Mouse (Mus musculus): ENCODE results near the gene Zmat1. TPM values are rescaled to one million over a fixed set of nuclear protein-coding genes. Genes with fewer than 3 reads are reported as not detected.
"Not testable (repeated sequence)": the region's sequence is repeated elsewhere in the genome, so short reads cannot be mapped to it uniquely, and the experiment has no call there.

Gene Zmat1
- polyA plus RNA-seq (2015; fragmentation: Nextera tagmentation; extraction: Ambion mirVana): 6.3 and 8.7 TPM in 2 replicates

DNA sequence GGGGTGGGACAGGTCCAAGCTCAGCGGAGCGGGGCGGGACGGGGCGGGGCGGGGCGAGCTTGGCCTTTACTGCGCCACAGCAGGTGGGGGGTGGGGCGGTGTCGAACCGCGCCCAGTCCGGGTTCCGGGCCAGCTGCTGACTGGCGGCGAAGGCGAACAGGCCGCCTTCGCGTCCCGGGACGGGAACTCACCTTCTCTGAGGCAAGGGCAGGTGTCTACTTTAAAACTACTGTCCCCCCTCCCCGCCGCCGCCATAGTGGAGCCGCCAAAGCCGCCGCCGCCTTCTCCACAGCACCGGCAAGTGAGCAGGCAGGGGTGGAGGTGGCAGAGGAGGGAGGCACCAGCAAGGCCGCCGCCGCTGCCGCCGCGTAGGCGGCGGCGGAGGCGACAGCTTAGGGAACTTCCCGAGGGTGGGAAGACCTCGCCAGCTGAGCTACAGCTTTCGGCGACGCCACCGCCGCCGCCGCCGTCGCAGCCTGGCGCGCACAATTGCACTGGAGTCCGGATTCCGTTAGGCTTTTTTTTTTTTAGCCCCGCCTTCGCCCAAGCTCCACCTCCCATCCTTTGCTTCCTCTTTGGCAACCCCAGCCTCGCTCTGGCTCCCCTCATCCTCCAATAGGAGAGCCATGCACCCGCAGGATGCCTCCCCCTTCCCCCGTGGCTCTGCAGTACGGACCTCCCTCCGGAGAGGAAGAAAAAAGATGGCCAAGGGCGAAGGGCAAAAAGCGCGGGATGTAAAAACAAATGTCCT is at the start of gene Zmat1:
Gene Zmat1, minus strand, starts transcription at position 490 of the 751 bp plus-strand sequence.
- Histone ChIP-seq H3K9me3 (ENCODE audit: control insufficient read depth, low read length) (no peaks in the 10 kb centered on the region), H3K9ac (replicated peaks; ENCODE audit: low read depth, low read length) (peak within 1 kb of the TSS; percentile 79), H3K27me3 (replicated peaks; ENCODE audit: control insufficient read depth, insufficient read depth, low read length) (no peaks in the 10 kb centered on the region), H3K36me3 (ENCODE audit: control insufficient read depth, insufficient read depth) (no peaks in the 10 kb centered on the region), H3K4me3 (replicated peaks; ENCODE audit: low read length) (peak within 1 kb of the TSS; percentile 65), H3K27ac (ENCODE audit: low read length) (peak within 1 kb of the TSS; percentile 94), H3K4me1 (replicated peaks; ENCODE audit: control insufficient read depth, insufficient read depth, low read length) (no peaks in the 10 kb centered on the region), H3K4me2 (ENCODE audit: low read length) (peak within 1 kb of the TSS; percentile 52)
- ATAC-seq: peak; percentile 100
- 14% methylated on average over 44 of the region's 65 CpGs for WGBS

DNA sequence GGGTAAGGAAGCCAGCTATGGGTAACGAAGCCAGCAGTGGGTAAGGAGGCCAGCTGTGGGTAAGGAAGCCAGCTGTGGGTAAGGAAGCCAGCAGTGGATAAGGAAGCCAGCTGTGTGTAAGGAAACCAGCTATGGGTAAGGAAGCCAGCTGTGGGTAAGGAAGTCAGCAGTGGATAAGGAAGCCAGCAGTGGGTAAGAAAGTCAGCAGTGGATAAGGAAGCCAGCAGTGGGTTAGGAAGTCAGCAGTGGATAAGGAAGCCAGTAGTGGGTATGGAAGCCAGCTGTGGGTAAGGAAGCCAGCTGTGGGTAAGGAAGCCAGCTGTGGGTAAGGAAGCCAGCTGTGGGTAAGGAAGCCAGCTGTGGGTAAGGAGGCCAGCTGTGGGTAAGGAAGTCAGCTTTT is 44.9 kb upstream of the Zmat1 start:
- not testable (repeated sequence) for ATAC-seq; H3K4me3 ChIP-seq (replicated peaks; ENCODE audit: low read length); H3K9me3 ChIP-seq (ENCODE audit: control insufficient read depth, low read length); H3K27ac ChIP-seq (ENCODE audit: low read length); H3K27me3 ChIP-seq (replicated peaks; ENCODE audit: control insufficient read depth, insufficient read depth, low read length); H3K9ac ChIP-seq (replicated peaks; ENCODE audit: low read depth, low read length); H3K4me2 ChIP-seq (ENCODE audit: low read length); H3K4me1 ChIP-seq (replicated peaks; ENCODE audit: control insufficient read depth, insufficient read depth, low read length); H3K36me3 ChIP-seq (ENCODE audit: control insufficient read depth, insufficient read depth)
- 65% methylated on average over 1 of the region's 1 CpGs for WGBS

DNA sequence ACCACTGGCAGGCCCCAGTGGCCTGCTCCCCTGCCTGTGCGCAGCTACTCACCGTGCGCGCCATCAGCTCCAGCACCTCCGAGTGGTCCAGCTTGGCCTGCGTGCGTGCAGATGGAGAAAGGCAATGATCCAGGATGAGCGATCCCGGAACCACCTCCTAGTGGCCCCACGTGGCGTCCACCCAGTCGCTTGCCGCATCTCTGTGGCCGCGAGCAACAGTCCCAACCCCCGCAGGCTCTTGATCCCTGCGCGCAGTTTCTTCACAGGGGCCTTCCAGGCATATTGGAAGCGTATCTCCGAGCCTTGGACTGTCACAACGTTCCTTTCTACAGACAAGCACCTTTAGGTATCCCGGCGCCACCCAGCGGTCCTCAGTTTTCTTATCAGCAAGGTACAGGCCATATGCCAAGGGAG is 27.0 kb upstream of the Zmat1 start:
- Histone ChIP-seq H3K9me3 (ENCODE audit: control insufficient read depth, low read length) (no peaks in the 10 kb centered on the region), H3K4me2 (ENCODE audit: low read length) (peak overlapping the region; percentile 54), H3K27ac (ENCODE audit: low read length) (no peak overlapping the region), H3K27me3 (replicated peaks; ENCODE audit: control insufficient read depth, insufficient read depth, low read length) (peaks cover 2% of the 10 kb centered on the region; the same call in 1 of the 2 replicates), H3K4me3 (replicated peaks; ENCODE audit: low read length) (peak overlapping the region; percentile 41), H3K9ac (replicated peaks; ENCODE audit: low read depth, low read length) (peak overlapping the region; percentile 52), H3K4me1 (replicated peaks; ENCODE audit: control insufficient read depth, insufficient read depth, low read length) (no peaks in the 10 kb centered on the region), H3K36me3 (ENCODE audit: control insufficient read depth, insufficient read depth) (no peaks in the 10 kb centered on the region)
- 27% methylated on average over 24 of the region's 24 CpGs for whole genome bisulfite sequencing
- ATAC-seq: peak; percentile 72

DNA sequence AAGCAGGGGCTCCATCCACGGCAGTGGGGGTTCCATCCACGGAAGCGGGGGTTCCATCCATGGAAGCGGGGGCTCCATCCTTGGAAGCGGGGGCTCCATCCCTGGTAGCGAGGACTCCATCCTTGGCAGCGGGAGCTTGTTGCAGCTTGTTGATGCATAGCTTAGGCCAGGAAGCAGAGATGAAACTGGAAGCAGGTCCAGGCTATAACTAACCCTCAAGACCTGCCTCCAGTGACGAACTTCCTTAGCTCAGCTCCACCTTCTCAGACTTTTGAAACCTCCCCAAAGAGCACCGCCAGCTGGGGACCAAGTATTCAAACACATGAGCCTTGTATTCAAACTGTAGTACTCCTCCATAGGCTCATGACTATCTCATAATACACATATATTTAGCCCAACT is 16.1 kb upstream of the Zmat1 start:
- Histone ChIP-seq H3K4me2 (ENCODE audit: low read length) (no peak overlapping the region), H3K9me3 (ENCODE audit: control insufficient read depth, low read length) (no peaks in the 10 kb centered on the region), H3K4me1 (replicated peaks; ENCODE audit: control insufficient read depth, insufficient read depth, low read length) (no peaks in the 10 kb centered on the region), H3K36me3 (ENCODE audit: control insufficient read depth, insufficient read depth) (no peaks in the 10 kb centered on the region), H3K27me3 (replicated peaks; ENCODE audit: control insufficient read depth, insufficient read depth, low read length) (no peaks in the 10 kb centered on the region), H3K9ac (replicated peaks; ENCODE audit: low read depth, low read length) (no peak overlapping the region), H3K27ac (ENCODE audit: low read length) (no peak overlapping the region), H3K4me3 (replicated peaks; ENCODE audit: low read length) (no peak overlapping the region)
- no peak for ATAC-seq
- 85% methylated on average over 9 of the region's 9 CpGs for WGBS

DNA sequence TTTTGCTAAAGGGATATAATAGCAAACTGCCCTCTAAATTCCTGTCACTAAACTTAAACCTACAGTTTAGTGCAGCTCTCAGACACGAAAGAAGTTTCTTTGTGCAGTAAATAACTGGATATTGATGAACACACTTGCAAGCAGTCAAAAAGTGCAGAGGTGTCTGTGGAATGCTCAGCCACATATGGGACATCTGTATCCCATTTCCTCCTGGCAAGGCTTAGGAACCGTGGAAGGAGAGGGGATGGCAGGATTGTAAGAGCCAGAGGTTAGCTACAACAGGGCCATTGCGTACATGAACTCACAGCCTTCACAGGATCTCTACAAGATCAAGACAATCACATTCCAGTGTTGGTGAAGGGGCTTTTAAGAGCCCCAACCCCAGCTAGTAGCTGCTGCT is 2.4 kb upstream of the Zmat1 start:
- Histone ChIP-seq H3K27ac (ENCODE audit: low read length) (no peak overlapping the region), H3K4me2 (ENCODE audit: low read length) (no peak overlapping the region), H3K9me3 (ENCODE audit: control insufficient read depth, low read length) (no peaks in the 10 kb centered on the region), H3K9ac (replicated peaks; ENCODE audit: low read depth, low read length) (no peak overlapping the region), H3K4me1 (replicated peaks; ENCODE audit: control insufficient read depth, insufficient read depth, low read length) (no peaks in the 10 kb centered on the region), H3K36me3 (ENCODE audit: control insufficient read depth, insufficient read depth) (no peaks in the 10 kb centered on the region), H3K27me3 (replicated peaks; ENCODE audit: control insufficient read depth, insufficient read depth, low read length) (no peaks in the 10 kb centered on the region), H3K4me3 (replicated peaks; ENCODE audit: low read length) (no peak overlapping the region)
- WGBS: 66% methylated on average over 3 of the region's 3 CpGs
- no peak for ATAC-seq

DNA sequence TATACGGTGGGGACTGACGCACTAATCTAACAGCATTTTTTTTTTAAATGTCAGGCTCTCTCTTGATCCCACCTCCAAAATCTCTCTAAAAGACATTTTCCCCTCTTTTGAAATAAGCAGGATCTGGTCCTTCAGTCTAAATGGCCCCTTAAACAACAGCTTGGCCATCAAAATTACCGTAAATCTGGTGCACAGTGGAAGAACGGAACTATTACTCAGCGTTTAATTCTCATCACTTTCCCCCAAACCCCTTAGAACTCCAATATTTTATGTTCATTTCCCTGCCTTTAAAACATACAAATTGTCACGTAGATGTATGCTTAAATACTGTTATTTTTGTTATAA is 434 bp upstream of the Zmat1 start:
- H3K9ac ChIP-seq (replicated peaks; ENCODE audit: low read depth, low read length): peak overlapping the region; percentile 6; the same call in 1 of the 2 replicates
- H3K4me2 ChIP-seq (ENCODE audit: low read length): peak overlapping the region; percentile 44
- 34% methylated on average over 6 of the region's 6 CpGs for WGBS
- no peaks in the 10 kb centered on the region for H3K4me1 ChIP-seq (replicated peaks; ENCODE audit: control insufficient read depth, insufficient read depth, low read length)
- no peaks in the 10 kb centered on the region for H3K27me3 ChIP-seq (replicated peaks; ENCODE audit: control insufficient read depth, insufficient read depth, low read length)
- H3K9me3 ChIP-seq (ENCODE audit: control insufficient read depth, low read length): no peaks in the 10 kb centered on the region
- H3K4me3 ChIP-seq (replicated peaks; ENCODE audit: low read length): peak overlapping the region; percentile 65
- H3K36me3 ChIP-seq (ENCODE audit: control insufficient read depth, insufficient read depth): no peaks in the 10 kb centered on the region
- peak overlapping the region; percentile 43 for H3K27ac ChIP-seq (ENCODE audit: low read length)
- ATAC-seq: peak; percentile 32

DNA sequence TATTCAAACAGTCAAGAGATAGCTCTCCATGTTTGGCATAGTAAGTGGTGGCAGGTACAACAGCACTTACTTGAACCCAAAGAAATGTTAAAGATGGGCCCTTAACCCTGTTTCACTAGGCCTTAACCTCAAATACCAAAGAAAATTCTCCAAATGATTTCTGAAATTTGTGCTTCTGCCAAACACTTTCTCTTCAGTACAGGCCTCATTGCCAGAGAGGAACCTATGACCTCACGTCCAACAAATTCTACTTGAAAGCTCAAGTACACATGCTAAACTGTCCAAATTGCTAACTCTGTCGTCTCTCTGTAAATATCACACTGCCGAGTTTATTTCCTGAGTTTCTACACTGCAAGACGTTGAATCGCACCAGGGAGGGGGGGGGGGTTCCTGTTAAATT is 988 bp downstream of the Zmat1 start:
- Histone ChIP-seq H3K4me1 (replicated peaks; ENCODE audit: control insufficient read depth, insufficient read depth, low read length) (no peaks in the 10 kb centered on the region), H3K27me3 (replicated peaks; ENCODE audit: control insufficient read depth, insufficient read depth, low read length) (no peaks in the 10 kb centered on the region), H3K4me3 (replicated peaks; ENCODE audit: low read length) (peak overlapping the region; percentile 65), H3K27ac (ENCODE audit: low read length) (no peak overlapping the region), H3K9me3 (ENCODE audit: control insufficient read depth, low read length) (no peaks in the 10 kb centered on the region), H3K36me3 (ENCODE audit: control insufficient read depth, insufficient read depth) (no peaks in the 10 kb centered on the region), H3K9ac (replicated peaks; ENCODE audit: low read depth, low read length) (no peak overlapping the region), H3K4me2 (ENCODE audit: low read length) (peak overlapping the region; percentile 52)
- 17% methylated on average over 4 of the region's 5 CpGs for WGBS
- ATAC-seq: no peak

DNA sequence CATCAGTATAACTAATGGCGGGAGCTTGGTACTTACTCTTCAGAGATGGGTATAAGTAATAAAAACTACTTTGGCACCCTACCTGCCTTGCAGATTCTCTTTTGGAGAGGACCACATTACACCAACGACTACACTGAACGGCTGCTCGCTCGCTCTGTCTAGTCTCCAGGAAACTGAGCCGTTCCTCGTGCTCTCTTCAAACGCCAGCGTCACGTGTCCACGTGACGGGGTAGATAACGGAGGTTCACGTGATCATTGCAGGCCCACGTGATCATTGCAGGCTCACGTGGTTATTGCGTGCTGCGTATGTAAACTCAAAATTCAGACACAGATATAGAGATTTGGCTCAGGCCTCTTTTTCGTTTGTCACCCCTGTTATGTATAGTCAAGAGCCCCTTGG is 44.5 kb downstream of the Zmat1 start, which contains the start of gene Nxf2:
Gene Nxf2, minus strand, starts transcription at position 209 of the 400 bp plus-strand sequence.
- Histone ChIP-seq H3K4me2 (ENCODE audit: low read length) (peak within 1 kb of the TSS; percentile 48), H3K27ac (ENCODE audit: low read length) (no peak within 1 kb of the TSS), H3K4me3 (replicated peaks; ENCODE audit: low read length) (peak within 1 kb of the TSS; percentile 38), H3K4me1 (replicated peaks; ENCODE audit: control insufficient read depth, insufficient read depth, low read length) (no peaks in the 10 kb centered on the region), H3K9me3 (ENCODE audit: control insufficient read depth, low read length) (no peaks in the 10 kb centered on the region), H3K36me3 (ENCODE audit: control insufficient read depth, insufficient read depth) (no peaks in the 10 kb centered on the region), H3K9ac (replicated peaks; ENCODE audit: low read depth, low read length) (peak within 1 kb of the TSS; percentile 29; the same call in 1 of the 2 replicates), H3K27me3 (replicated peaks; ENCODE audit: control insufficient read depth, insufficient read depth, low read length) (no peaks in the 10 kb centered on the region)
- no peak for ATAC-seq
- 90% methylated on average over 19 of the region's 19 CpGs for WGBS

DNA sequence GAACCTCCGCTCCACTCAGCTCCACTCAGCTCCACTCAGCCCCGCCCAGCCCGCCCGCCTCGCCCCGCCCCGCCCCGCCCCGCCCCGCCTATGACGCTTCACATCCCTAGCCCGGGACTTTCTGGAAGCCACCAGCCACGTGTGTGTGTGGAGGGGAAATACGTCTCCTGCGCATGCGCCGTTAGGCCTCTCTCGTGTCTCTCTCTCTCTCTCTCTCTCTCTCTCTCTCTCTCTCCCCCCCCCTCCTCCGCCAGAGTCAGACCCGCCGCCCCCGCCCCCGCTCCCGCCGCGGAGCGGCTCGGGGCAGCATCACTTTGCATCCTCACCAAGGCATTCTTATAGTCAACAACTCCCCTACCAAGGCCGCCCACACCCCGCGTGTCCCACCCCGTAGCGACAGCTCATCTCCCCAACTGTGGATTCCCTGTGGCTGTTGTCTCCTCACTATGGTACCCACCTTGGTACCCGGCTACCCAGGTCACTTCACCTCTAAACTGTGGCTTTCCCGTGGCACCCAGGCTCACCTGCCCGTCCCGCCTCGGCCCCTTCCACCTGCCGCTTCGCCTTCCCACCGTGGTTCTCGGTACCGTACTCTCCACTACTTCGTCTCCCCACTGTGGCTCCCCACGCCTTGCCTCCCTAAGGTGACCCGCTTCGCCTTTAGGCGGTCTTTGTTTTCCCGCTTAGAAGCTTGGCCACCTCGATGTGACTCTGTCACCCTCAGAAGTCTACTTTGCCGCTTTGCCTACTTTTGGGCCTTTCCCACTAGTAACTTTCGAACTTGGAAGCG is 45.5 kb downstream of the Zmat1 start:
- Histone ChIP-seq H3K27ac (ENCODE audit: low read length) (no peak overlapping the region), H3K4me3 (replicated peaks; ENCODE audit: low read length) (peak overlapping the region; percentile 38), H3K4me2 (ENCODE audit: low read length) (peak overlapping the region; percentile 48), H3K9me3 (ENCODE audit: control insufficient read depth, low read length) (no peaks in the 10 kb centered on the region), H3K36me3 (ENCODE audit: control insufficient read depth, insufficient read depth) (no peaks in the 10 kb centered on the region), H3K4me1 (replicated peaks; ENCODE audit: control insufficient read depth, insufficient read depth, low read length) (no peaks in the 10 kb centered on the region), H3K27me3 (replicated peaks; ENCODE audit: control insufficient read depth, insufficient read depth, low read length) (no peaks in the 10 kb centered on the region), H3K9ac (replicated peaks; ENCODE audit: low read depth, low read length) (peak overlapping the region; percentile 29; the same call in 1 of the 2 replicates)
- 61% methylated on average over 32 of the region's 53 CpGs for WGBS
- peak; percentile 96 for ATAC-seq
